Mouse (Mus musculus): ENCODE data around the gene Zcchc12. TPM values are rescaled to one million over a fixed set of nuclear protein-coding genes. Genes with fewer than 3 reads are reported as not detected.

The Zcchc12 gene
- polyA plus RNA-seq (2012), result not detected in 2 replicates

DNA sequence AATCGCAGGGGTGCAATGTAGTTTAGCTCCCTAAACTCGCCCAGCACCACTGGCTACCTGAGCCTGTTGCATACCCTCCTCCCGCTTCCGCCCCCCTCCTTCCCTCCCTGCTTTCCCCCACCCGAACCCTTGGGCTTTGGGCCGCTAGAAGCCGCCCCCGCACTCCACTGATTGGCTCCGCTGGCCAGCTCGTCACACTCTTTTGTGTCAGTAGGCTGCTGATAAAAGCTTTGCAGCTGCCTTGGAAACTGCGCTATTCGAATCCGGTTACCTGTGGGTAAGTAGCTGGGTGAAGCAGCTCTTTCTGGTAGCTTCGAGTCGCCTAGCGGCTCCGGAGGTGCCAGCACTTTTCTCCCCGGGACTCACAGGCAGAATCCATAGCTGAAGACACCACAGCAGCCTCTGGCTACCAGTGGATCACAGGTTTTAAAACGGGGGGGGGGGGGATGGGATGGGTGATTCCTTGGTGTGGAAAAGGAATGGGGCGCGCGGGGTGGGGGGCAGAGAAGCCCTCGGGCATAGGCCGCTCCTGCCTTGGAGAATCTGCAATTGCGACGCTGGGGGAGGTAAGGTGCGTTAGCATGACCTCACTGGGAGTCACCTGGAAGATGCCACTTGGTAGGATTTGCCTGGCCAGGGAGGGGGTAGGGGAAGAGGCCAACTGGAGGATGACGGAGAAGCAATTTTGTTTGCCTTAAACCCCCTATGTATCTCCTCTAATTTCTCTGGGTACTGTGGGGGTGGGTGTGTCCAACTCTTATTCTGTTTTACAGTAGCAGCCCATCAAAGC is at the start of gene Zcchc12:
Gene Zcchc12 (plus strand): TSS at position 169 of the 790 bp plus-strand sequence.
- TF ChIP-seq GATA1 (IDR thresholded peaks at IDR 0.05; ENCODE audit: low read length), result no peak

DNA sequence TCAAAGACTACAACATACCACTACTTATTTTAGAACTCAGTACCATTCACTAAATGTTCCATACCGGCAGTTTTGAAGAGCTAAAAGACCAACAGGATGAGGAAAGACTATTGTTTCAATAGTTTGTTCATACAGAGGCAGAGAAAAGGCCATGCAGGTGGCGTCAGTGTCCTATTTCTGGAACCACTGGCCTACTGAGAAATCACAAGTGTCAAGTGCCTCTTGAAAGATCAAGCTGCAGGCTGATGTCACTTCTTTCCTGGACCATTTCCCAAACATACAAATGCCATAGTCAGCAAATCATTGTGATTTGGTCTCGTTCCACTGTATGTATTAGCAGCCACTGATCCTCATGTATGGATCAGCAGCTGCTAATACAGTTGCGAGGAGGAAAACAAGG is 49.0 kb upstream of the Zcchc12 start:
- no peak for TF ChIP-seq GATA1 (IDR thresholded peaks at IDR 0.05; ENCODE audit: low read length)

DNA sequence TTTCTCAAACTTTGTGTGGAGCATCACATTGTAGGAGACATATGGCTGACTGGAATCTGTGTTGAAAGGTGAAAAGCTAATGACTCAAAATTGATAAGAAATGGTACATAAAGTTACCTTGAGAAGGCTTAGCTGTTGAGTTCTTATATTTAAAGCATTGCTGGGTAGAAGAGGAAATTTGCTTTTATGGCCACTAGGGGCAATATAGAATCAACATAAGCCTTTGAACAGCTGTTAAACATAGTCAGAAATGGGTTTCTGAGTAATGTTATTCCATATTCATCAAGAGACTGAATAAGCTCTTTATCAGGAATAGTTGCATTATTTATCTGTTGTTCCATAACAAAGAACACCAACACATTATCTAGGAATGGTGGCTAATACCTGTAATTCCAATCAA is 45.6 kb upstream of the Zcchc12 start:
- no peak for TF ChIP-seq GATA1 (IDR thresholded peaks at IDR 0.05; ENCODE audit: low read length)

DNA sequence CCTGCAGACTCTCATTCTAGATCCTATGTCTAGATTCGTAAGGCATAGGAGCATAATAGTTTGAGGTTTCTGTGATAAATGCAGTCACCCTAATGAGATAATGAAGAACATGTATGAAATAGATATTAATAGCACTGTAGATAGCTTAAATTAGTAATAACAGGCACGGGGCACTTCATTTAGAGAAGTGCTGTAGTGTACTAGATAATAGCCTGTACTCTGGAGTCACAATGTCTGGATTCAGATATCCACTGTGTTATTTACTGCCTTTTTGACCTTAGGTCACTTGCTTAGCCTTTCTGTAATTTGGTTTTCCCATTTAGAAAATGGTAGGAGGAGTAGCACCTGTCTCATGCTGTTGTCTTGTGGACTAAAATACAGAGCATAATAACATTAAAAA is 39.0 kb upstream of the Zcchc12 start:
- no peak for TF ChIP-seq GATA1 (IDR thresholded peaks at IDR 0.05; ENCODE audit: low read length)

DNA sequence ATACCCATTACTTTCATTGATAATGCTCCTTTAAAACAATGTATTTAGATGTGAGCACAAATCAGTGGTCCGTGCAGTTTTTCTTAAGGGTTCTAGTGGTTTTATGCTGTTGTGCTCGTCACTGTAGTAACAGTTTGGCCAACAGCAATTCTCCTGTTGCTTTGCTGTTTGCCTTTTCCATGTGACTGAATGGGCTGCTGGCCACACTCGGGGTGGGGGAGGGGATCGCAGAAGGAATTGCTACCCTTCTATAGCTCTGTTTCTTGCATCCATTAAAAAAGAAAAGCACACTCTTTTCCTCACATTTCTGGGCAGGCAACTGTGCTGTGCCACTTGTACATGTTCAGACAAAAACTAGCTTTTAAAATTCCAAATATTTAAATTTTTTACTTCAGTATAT is 34.1 kb upstream of the Zcchc12 start:
- TF ChIP-seq GATA1 (IDR thresholded peaks at IDR 0.05; ENCODE audit: low read length), result no peak

DNA sequence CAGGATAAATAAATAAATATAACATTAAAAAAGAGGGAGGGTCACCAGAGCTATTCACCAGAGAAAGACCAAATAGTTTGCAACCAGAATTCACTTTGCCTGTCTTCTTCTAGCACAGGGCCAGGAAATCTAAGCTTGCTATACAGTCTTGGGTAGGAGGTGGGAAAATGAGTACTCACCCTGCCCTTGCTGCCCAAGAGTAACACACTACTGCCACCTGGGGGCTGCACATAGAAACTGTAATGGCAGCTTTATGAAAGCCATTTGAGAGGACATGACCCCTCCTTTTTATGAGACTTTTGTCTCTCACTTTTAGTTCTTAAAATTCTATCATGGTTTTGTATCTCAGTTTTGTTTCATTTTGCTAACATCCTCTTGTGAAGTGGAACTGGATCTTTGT is 12.1 kb upstream of the Zcchc12 start:
- no peak for TF ChIP-seq GATA1 (IDR thresholded peaks at IDR 0.05; ENCODE audit: low read length)

DNA sequence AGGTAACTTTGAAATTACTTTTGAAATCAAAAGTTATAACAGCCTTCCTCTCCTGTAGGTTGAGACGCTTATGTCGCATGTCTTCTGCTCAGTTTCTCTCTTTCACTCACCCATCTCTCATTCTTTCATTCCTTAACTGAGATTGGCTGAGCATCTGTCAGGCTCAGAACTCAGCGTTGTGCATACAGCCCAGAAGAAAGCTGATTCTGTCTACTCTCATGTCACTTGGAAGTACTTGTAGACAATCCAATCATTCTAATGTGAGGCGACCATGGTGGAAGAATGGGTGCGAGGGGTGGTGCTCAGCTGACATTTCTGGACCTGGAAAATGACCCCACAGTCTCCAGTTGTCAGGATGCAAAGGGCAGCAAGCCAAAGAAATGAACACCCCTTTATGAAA is 9.7 kb upstream of the Zcchc12 start:
- TF ChIP-seq GATA1 (IDR thresholded peaks at IDR 0.05; ENCODE audit: low read length), result no peak

DNA sequence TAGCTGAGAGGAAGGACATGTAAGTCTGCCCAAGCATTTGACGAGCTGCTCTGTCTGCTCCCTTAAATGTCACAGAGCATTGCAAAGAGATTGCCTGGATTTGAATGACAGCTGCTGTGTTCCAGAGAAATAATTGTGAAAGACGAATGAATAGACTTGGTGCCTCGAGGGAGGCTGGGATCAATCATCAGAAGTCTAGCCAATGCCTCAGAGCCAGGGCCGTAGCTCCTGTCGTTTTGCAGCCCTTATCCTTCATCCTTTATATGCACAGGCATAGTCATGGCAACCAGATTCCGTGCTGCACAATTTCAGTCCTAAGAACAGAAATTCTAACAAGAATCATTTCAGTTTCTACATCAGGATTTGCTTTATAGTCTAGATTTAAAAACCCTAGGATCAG is 9.3 kb upstream of the Zcchc12 start:
- no peak for TF ChIP-seq GATA1 (IDR thresholded peaks at IDR 0.05; ENCODE audit: low read length)

DNA sequence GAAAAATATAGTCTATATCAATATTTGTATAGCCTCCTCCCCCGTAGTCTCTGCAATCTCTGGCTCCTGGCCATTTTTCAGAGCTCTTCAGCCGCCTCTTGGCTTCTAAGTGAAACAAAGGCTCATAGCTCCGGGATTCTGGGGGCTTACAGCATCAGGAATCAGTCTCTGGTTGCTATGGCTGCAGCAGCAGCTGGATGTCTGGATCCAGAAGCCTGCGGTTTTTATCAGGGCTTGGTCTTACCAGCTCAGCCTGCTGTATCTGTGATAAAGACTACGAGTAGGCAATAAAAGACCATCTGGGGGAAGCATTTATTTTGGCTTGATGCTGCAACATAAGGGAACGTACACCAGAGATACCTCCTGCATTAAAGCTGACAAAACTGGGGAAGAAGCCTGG is 1.8 kb upstream of the Zcchc12 start:
- TF ChIP-seq GATA1 (IDR thresholded peaks at IDR 0.05; ENCODE audit: low read length), result no peak

DNA sequence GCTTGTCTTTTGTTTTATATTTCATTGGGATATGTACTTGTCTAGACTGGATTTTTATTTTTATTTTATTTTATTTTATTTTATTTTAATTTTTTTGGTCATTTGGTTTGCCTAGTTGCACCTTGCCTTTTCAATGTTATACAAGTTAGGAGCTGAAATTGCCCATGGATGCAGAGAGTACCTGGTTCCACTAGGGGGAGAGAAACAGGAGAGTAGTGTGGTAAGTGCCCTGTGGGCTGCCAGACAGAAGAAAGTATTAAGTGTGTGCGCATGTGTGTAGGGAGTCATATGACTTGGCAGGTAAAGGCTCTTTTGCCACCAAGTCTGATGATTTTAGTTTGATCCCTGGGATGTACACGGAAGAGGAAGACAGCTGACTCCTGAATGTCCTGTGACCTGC is 13.8 kb downstream of the Zcchc12 start:
- no peak for TF ChIP-seq GATA1 (IDR thresholded peaks at IDR 0.05; ENCODE audit: low read length)

DNA sequence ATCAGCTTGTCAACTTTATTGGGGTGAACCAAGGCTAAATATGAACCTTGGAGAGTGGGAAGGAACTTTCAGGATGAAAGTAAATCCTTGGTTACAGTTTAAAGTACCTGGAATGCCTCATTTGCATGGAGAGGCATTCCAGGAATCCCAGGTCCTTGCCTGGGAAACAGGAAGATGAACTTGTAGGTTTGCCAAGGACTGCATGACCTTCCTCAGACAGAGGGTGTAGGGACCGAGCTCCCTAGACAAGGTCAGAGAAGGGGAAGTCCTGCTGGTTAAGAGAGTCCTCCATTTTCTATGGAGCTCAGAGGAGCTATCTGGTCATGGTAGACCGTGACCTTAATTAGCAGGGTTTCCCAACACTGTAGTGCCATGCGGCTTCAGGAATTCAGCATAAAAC is 15.5 kb downstream of the Zcchc12 start:
- TF ChIP-seq GATA1 (IDR thresholded peaks at IDR 0.05; ENCODE audit: low read length), result no peak

DNA sequence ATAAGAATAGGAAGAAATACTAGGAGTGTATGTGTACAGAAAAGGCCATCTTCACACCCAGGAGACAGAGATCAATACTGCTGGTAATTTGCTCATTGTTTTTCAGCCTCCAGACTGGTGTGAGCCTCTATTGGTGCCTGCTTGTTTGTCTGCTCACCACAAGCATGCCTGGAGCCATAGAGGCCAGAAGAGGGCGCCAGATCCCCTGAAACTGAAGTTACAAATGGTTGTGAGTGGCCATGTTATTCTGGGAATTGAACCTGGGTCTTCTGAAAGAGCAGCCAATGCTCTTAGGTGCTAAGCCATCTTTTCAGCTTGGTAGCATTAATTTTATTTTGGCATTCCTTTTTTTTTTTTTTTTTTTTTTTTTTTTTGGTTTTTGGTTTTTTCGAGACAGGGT is 25.7 kb downstream of the Zcchc12 start:
- TF ChIP-seq GATA1 (IDR thresholded peaks at IDR 0.05; ENCODE audit: low read length), result no peak

DNA sequence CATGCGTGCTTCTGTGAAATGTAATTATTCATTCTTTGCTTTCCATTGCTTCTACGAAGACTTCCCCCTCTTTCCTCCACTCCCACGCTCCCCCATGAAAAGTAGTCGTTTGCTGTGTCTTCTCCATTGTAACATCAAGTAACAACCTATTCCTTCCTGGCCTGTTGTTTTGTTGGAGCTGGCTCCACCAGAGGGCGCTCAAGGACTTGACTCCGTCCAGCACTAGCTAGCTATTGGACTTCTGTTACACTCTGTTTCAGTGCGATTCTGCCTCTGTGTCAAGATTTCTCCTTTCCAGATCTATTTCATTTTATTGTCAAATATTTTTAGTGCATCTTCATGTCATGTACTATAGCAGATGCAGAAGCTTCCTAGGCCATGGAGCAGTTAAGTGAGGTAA is 30.1 kb downstream of the Zcchc12 start:
- no peak for TF ChIP-seq GATA1 (IDR thresholded peaks at IDR 0.05; ENCODE audit: low read length)

DNA sequence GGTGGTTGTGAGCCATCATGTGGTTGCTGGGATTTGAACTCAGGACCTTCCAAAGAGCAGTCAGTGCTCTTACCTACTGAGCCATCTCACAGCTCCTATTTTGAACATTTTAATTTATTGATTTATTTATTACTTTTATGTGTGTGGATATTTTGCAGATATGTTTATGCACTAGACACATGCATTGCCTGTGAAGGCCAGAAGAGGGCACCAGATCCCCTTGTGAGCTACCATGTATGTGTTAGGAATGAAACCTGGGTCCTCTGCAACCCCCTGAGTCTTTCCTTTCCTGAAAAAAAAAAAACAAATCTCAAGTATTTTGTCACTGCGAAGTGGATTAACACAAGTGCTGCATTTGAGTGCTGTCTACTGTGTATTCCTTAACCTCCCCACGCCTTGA is 30.9 kb downstream of the Zcchc12 start:
- TF ChIP-seq GATA1 (IDR thresholded peaks at IDR 0.05; ENCODE audit: low read length), result no peak

DNA sequence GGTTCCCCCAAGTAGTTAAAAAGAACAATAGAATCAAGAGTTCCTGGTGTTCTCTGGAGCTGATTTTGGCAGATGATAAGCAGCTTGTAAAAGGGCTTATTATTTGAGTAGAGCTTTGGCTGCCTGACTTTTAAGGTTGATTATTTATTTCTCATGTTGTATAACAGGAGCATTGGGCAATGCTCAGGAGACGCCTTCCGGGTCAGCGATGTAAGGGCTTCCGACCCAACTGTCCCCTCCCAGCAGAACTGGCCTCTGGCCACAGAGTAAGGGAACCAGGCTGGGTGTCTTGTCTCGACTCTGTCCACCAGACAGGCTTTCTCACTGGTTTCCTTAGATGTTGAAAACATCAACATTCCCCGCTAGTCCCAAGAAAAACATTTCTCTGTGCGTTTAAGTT is 33.2 kb downstream of the Zcchc12 start:
- no peak for TF ChIP-seq GATA1 (IDR thresholded peaks at IDR 0.05; ENCODE audit: low read length)

DNA sequence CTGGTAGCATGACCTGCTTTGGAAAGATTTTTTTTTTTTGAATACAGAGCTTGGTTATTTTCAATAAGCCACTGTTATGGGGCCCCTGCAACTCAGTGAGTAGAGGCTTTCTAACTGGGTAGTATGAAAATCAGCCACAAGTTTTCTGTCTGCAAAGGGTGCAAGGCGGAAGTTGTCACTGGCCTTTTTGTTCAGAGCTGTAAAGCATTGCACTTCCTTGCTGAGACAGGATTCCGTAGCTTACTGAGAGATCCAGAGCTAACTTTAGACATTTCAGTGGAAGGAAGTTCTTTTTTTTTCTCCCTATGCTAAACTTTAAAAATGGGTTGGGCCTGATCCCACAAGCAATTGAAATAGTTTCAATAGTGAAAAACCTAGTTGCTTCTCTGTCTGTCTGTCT is 33.6 kb downstream of the Zcchc12 start:
- TF ChIP-seq GATA1 (IDR thresholded peaks at IDR 0.05; ENCODE audit: low read length), result no peak

DNA sequence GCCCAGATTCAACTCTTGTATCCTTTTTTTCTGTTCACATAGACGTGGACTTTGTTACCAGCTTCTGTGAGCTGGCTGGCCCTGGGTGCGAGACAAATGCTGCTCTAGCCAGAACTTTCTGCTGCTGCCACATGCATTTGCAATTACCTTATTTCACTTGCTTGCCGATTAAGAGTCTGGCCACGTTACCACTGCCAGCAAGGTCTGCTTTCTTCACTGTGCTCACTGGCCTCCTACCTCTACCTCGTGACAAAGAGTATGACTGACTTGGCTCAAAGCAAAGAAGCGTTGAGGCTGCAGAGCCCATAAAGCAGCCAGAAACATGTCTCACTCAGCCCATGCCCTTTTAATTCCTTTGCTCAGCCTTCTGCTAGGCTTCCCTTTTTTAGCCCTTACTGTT is 39.9 kb downstream of the Zcchc12 start:
- no peak for TF ChIP-seq GATA1 (IDR thresholded peaks at IDR 0.05; ENCODE audit: low read length)

Other genes starting within 250 kb of the Zcchc12 start
- not detected in 2 replicates for gene Il13ra1, start 83.8 kb upstream of the Zcchc12 start, polyA plus RNA-seq (2012)
- not detected in 2 replicates for gene Lonrf3, start 132.4 kb downstream of the Zcchc12 start, polyA plus RNA-seq (2012)
- not detected in 2 replicates for gene Gm6268, start 205.4 kb downstream of the Zcchc12 start, polyA plus RNA-seq (2012)